Mouse (Mus musculus) embryonic fibroblast, embryonic 13.5 days (primary cell): ENCODE results near the gene Tmem43.

ENCODE experiments used
- CTCF ChIP-seq: IDR thresholded peaks from 2 replicates; pipeline ENCODE4 v1.5.1; 2011; ENCODE audit warnings: mild to moderate bottlenecking, control low read depth, low read length, moderate library complexity, borderline replicate concordance; ENCODE audit not compliant: insufficient read depth
- POLR2A ChIP-seq: IDR thresholded peaks from 2 replicates; pipeline ENCODE4 v1.6.1; 2011; ENCODE audit warnings: low read depth, mild to moderate bottlenecking, control low read depth, low read length, moderate library complexity

- TF ChIP-seq CTCF, result no peak
- TF ChIP-seq POLR2A, result no peak
These were observed 34.5 kb downstream of the Tmem43 start for GRCm38 (mm10) chr6:91508041-91508440.
